Mouse (Mus musculus) 3T3-L1 (cell line): ENCODE measurements around the gene Tbc1d1.
A peak's percentile ranks its signal among the peaks of the same experiment; 100 is the strongest.

ENCODE experiments used
- DNase-seq: peaks from one replicate; pipeline ENCODE4 v3.0.0-alpha.2; 2015; ENCODE audit warnings: low read depth, low spot score

The Tbc1d1 gene

GRCm38 (mm10) chr5:64237263-64237662 is 81.2 kb downstream of the Tbc1d1 start:
- no peak for DNase-seq

DNA sequence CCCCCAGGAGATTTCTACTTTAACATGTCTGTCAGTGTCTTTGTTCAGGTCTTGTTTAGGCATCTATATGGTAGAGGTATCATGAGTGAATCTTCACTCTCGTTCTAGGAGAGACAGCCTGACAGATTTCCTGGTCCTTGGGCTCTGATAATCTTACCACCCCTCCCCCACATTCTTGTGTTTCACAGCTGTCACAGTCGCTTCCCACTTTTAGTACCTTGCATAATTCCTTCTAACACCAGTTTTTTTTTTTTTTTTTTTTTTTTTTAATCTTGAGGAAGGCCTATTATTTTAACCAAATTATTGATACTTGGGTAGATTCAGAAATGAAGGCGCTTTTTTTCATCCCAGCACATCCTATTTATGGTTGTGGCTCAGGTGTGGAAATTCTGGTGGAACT is 81.6 kb downstream of the Tbc1d1 start:
- no peak for DNase-seq

DNA sequence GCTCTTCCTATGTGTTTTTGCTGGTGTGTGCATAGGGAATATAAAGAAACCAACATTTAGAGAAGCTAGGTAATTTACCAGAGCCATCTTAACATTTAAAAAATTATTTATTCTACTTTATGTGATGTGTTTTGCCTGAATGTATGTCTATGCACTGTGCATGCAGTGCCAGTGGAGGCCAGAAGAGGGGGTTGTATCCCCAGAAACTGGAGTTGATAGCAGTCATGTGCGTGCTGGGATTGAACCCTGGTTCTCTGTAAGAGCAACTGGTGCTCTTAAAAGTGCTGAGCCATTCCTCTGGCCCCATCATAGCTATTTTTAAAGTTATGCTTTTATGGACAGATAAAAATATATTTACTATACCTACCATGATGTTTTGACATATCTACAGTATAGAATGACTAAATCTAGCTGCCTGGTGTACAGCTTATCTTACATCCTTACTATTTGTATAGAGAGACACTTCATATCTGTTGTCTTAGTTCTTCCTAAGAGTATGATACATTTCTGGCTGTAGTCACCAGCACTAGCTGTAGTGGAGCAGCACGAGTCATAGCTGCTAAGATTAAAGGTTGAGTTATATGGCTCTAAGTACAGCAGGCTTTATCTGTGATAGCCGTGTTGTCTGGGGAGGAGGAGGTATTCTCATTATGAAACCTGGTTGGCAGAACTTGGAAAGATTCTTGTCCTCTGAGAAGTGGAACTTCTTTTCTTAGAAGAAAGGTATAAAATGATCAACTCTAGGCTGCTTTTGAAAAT is 83.0 kb downstream of the Tbc1d1 start:
- DNase-seq: peak; percentile 63

DNA sequence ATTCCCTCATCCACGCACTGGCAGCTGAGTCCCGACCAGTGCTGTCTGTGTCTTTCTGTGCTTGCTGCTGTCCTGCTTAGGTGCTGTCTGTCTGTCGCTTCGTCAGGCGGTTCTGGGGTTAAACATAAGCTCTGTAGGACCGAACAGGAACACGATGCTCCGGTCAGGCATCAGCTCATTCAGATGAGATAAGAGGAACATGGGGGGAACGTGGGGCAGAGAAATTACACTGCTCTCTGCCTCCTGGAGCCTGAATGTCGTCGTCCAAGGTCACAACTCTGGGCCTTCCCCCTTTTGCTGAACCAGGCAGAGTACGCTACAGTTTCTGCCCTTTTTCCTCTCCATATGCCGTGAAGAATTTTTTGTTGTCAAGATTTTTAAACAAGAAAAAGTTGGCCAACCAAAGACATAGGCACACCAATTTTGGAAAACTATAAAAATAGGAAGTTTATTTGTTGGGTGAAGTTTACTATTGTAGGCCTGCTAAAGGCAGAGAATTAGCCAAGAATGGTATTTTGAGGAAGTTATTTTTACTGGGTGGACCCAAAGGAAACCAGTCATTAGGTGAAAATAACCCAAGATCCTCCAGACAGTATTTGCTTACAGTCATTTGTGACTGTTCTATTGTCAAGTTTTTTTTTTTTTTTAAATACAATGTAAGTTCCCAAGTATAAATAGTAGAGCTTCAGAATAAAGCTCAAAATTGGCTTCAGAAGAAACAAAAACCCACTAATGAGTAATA is 85.0 kb downstream of the Tbc1d1 start:
- no peak for DNase-seq

DNA sequence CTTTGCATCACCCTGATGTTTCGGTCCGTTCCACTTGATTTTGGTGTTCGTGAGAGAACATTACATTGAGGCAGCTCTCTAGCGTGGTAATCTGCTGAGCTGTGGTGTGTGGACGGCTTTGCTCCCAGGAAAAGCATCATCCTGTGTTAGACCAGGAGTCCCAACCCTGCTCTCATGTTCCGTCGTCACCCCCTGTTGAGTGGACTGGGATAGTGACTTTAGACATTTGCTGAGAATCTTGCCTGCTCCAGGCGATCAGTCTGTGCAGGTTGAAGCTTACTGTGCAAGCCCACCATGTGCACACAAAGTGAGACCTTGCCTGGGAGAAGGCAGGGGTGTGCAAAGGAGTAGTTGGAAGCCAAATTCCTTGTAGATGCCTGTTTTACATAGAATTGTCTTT is 85.8 kb downstream of the Tbc1d1 start:
- DNase-seq: no peak

DNA sequence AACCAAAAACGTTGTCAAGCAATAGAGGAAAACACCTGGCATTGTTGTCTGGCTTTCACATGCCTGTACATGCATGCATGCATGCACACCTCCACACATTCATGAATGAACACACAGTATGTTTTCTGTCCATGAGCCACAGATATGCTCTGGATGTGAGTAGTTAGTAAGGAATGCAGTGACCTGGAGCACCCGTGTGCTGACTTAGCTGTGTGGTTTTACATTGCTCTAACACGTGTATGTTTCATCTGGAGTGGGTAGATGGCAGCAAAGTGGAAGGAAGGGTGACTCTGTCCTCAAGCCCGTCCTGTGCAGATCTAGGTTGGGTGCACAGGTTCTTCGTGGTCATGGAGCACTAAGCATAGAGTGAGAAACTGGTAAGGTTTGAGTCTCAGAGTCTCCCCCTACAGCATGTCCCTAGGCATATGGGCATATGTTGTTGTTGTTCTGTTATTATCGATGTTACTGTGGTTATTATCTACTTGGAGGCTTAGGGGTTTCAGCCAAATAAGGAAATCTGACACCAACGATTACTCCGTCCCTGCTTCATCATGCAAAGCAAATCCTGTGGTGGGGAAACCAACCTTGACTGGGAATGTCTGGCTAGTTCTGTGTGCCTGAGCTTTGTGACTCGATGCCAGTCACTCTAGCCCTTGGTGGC is 86.8 kb downstream of the Tbc1d1 start:
- peak; percentile 73 for DNase-seq

DNA sequence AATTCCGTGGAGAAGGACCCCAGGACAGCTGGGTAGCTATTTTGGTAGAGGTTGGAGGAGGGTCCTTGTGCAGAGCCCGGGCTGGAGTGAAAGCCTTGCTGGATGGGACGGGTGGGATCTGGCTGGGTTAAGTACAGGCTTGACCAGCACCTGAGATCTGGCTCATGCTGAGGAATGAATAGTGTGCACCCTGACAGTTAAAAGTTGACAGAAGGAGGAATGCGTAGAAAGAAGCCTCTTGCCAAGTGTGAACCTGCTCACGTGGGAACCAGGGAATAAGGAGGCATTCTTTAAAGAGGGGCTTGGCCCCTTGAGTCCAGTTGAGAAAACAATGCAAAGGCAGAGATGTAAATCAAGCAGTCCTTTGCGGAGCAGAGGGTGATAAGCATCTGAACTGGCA is 87.6 kb downstream of the Tbc1d1 start:
- DNase-seq: no peak

DNA sequence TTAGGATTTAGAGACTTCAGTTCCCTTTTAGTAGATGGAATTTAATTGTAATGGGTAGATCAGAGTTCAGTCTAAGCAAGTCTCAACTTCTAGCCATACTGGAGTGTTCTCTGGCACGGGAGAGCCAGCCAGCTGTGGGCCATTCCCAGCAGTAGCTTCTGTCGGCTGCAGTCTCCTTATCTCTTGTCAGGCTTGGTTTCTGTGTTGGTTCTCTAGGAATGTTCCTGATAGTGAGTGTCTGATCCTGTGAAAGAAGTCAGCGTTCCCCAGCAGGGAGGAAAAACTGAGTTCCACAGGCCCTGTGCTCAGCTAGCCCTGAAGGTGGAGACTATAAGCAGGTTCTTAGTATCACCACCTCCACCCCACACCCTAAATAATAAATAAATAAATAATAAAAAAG is 88.2 kb downstream of the Tbc1d1 start:
- DNase-seq: no peak

DNA sequence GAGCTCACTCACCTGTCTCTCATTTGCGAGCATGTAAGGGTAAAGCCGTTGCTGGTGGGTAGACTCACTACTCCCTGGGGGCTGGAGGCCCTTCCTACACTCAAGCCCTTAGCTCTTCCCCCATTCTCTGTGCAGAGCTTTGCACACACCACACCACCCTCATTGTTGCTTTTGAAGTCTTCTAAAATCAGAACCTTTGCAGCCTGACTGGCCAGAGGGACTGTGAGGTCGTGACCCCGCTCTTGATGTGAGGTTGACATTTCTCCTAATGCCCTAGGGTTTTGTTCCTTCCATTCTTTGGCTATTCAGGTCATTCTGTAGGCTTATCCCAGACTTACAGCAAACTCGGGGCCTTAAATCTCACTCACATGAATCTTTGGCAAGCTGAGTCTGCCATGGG is 88.6 kb downstream of the Tbc1d1 start:
- DNase-seq: no peak

DNA sequence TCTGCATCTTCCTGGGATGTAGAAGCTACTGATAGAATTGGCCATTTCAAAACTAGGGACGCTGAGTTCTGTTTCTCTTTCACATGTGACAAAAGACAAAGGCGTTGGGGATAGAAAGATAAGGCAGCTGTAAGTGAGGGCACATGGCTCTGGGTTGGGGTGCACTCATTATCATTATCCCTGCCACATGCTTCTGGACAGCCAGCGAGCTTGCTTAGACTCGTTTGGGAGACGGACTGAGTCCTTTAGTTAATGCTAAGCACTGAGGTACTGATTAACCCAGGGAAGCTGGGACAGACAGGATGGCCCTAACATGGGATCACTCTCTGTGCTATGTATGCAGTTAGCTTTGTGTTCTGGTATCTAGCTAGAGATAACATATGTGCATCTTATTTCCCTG is 95.3 kb downstream of the Tbc1d1 start:
- no peak for DNase-seq

- no peak for DNase-seq
Measured at GRCm38 (mm10) chr5:64254278-64254677, 98.2 kb downstream of the Tbc1d1 start.

DNA sequence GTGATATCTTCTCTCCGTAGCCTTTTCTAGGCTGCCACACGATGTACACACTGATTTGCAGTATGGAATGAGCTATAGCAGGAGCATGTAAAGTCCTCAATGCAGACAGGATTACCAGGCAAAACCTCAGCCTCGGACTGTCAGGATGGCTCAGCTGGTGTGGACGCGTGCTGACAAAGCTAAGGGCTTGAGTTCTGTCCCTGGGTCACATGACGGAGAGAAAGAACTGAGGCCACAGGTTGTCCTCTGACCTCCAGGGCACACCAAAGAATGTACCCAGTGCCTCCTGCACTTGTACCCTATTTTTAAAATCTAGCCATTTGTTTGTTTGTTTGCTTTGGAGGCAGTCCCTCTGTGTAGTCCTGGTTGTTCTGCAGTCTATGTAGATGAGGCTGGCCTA is 98.9 kb downstream of the Tbc1d1 start:
- no peak for DNase-seq

GRCm38 (mm10) chr5:64263348-64263747 is 107.2 kb downstream of the Tbc1d1 start:
- DNase-seq: no peak

- no peak for DNase-seq
Measured at GRCm38 (mm10) chr5:64263898-64264478, 107.9 kb downstream of the Tbc1d1 start.

GRCm38 (mm10) chr5:64265145-64265544 is 109.0 kb downstream of the Tbc1d1 start:
- DNase-seq: peak; percentile 72

DNA sequence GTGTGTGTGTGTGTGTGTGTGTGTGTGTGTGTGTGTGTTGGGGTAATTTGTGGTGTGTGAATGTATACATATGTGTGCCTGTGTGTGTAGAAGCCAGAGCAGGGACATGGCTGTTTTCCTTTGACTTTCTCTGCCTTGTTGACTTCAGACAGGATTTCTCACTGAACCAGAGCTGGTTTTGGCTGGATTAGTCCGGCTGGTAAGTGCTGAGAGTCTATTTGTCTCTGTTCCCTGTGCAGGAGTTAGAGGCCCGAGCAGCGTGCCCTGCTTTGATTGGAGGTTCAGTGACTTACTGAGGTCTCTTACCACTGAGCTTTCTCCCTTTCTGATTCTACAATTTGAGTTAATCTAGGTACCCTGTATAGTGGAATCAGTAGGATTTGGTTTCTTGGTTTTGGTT is 109.8 kb downstream of the Tbc1d1 start:
- DNase-seq: no peak

DNA sequence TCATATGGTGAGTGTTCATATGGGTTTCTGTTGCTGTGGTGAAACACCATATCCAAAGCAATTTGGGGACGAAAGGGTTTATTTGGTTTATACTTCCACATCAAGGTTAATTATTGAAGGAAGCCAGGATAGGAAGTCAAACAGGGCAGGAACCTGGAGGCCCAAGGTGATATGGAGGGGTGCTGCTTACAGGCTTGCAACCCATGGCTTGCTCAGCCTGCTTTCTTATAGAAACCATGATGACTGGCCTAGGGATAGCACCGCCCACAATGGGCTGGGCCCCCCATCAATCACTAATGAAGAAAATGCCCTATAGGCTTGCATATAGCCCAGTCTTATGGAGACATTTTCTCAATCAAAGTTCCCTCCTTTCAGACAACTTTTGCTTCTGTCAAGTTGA is 110.4 kb downstream of the Tbc1d1 start:
- no peak for DNase-seq

GRCm38 (mm10) chr5:64267279-64267678 is 111.2 kb downstream of the Tbc1d1 start:
- no peak for DNase-seq

- no peak for DNase-seq
Measured at GRCm38 (mm10) chr5:64269669-64270068, 113.6 kb downstream of the Tbc1d1 start.

DNA sequence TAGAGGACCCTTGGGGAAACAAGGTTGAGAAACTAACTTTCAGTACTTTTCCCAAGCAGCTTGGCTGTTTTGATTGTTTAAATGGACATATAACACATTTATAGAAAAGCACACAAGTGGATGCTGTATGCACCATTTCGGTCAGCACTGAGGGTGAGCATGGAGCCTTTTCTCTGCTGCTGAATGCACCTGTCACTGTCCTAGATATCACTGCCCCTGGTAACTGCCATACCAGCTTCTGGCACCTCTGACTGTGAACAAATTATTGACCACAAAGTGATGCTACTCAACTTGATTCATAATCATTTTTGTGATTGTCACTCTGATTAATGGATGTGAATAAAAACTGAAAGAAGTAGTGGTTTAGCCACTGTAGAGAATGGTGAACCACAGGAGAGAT is 117.4 kb downstream of the Tbc1d1 start:
- DNase-seq: no peak

DNA sequence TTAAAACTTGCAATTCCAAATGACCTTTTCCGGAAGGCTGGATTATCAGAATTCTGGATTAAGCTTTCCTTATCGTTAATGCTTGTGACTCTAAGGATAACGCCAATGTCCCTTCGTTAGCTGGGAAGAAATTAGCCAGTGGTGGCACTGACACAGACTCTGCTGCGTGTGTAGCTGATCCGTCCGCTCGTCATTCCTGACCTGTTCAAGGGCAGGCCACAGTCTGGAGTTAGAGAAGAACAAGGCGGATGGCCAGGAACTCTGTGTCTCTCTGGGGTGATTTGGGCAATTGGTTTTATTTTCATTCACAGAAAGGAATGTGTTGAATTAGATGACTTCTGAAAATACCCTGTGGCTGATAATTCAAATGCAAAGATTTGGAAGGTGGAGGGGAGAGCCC is 118.2 kb downstream of the Tbc1d1 start:
- DNase-seq: no peak

DNA sequence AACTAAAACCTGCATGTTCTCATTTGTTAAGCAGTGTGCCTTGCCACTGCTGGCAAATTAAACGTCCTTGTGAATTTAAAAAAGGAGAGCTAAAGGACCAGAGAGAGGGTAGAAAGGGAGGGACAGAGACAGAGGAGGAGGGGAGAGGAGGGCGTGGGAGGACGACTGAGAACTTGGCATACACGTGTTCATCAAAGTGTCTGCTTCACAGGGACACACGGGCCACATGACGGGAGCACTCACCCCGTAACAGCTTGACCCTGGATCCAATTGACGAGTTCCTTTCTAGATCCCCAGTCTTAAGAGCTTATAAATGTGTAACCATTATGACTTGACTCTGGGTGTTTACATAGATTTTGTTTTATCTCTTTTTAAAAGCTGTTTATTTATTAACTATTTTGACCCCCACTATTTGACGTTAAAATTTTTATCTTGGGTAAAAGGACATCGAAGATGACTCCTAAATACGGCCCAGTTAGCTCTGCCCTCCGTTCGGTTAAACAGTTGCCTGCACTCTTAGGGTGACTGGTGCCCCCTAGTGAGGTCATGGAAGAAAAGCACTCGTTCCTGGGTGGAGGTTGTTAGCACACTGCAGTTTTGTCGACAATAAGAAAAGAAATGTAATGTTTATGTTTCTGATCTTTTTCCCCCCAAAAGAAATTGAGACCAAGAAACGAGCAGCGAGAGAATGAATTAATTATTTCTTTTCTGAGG is 118.8 kb downstream of the Tbc1d1 start:
- DNase-seq: peak; percentile 74
